Mouse (Mus musculus) CD4-positive, CD25-positive, alpha-beta regulatory T cell, adult 4 months (primary cell): Measurements from ENCODE around the gene Gimap5. TPM values are rescaled to one million over a fixed set of nuclear protein-coding genes. Genes with fewer than 3 reads are reported as not detected.

Source experiments
- ATAC-seq: one replicate; pipeline ENCODE4 v1.8.0; 2017
- polyA plus RNA-seq, 2 experiments: library from polyadenylated mRNA; unstranded; fragments of 100-300 nt; shearing (Covaris generic); gene quantifications; one replicate each; pipeline ENCODE4 v1.2.1; 2017

Gene Gimap5
- polyA plus RNA-seq, result 100 to 1,000 TPM; 196 to 256 TPM

- peak; percentile 60 for ATAC-seq
Measured at GRCm38 (mm10) chr6:48745959-48746889, at the start of gene Gimap5. Gene Gimap5, plus strand, starts transcription at chr6:48746197.

- ATAC-seq, result peak; percentile 46
Measured at GRCm38 (mm10) chr6:48696830-48697554, 49.0 kb upstream of the Gimap5 start.

DNA sequence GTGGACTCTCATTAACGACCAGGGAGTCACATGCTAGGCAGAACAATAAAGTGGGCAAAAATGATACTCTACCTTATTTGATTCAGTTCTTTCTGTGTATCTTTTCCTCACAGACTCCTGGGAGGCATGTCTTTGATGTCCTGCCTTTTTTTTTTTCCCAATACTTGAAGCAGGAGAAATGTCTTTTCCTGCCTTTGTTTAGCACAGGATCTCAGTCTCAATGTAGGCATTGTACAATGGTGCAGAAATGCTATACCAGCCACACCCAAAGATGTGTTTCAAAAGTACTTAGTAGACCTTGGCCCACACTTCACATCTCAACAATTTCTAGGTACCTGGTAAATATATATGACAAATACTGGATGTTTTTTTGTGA, 48.5 kb upstream of the Gimap5 start:
- no peak for ATAC-seq

DNA sequence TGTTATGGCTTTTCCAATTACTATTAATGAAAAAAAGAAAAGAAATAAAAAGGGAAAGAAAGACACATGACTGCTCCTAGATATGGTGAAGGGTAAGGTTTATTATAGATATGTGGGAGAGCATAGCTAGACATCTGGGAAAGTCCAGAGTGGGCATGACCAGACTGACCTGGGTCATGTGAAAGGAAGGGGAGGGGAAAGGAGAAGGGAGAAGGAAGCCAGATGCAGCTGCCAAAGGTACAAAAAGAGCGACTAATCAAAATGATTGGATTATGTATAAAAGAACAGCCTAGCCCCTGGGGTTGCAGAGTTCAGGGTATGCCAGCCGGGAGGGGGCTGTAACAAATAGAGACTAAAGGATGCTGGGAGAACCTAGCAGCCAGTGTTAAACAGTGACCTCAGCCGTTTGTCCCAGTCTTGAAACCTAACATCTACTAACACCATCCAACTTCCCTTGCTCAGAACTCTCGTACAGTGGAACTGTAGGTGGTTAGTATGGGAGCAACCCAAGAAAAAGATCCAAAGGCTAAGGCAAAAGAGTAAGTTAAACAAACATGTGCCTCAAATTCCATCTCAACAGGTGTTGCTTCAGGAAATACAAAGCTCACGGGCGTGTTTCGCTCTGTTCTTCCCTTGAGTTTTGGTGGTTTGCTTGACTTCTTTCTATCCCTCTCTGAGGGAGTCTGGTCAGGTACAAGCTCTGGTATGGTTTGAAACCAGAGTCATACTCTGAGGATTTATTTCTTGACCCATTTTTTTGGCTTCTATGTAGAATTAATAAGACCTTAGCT, 47.7 kb upstream of the Gimap5 start:
- no peak for ATAC-seq

DNA sequence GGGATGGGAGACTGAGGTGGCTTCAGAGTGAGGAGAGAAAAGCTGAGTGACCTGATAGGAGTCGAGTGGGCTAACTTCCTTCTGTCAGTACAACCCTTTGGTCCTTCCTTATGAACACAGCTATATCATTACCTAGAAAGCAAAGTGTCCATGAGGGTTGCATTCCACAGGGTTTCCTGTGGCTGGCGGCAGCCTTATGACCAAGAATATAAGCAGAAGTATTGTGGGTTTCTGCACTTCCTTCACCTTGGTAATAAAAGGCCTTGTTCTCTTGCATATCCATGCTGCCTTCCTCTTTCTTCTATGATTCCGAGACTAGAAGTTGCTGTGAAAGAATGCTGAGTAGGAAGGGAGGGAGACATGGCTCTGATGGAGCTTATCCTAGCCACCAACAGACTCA, 47.1 kb upstream of the Gimap5 start:
- no peak for ATAC-seq

GRCm38 (mm10) chr6:48700251-48701075, 45.5 kb upstream of the Gimap5 start:
- ATAC-seq, result peak; percentile 50

DNA sequence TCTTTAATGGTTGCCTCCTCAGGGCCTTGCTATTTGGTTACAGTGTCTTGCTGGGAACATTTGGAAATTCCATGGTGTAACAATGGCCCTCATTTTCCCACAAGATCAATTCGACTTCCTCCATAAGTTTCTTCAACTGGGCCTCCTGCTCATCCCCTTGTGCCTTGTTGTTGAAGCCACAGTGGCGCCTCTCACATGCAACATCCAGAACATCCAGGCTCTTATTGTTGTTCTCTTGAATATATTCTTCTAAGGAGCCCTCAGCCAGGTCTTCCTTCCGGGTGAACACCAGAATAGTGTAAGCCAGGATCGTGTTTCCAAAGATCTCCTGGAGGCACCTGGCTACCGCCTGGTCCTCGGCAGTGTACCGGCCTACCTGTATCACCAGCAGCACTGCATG, 43.9 kb upstream of the Gimap5 start:
- no peak for ATAC-seq

- no peak for ATAC-seq
Measured at GRCm38 (mm10) chr6:48702601-48703000, 43.4 kb upstream of the Gimap5 start.

DNA sequence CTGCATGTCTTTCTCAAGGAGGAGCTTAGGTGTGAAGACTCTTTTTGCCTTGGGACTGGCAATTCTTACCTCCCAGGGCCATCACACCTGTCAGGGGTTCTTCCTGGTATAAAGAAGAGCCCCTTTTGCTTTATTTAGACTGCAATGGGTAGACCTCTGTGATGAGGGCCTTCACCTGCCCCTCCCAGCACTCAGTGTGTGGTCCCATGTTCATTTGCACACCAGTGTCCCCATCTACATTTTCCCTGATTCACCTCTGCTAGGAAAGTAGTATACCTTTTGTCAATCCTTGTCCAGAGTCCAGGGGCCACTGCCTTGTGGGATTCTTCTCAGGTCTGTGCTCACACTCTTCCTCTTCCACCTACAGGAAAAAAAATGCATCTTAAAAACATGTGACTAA, 41.9 kb upstream of the Gimap5 start:
- no peak for ATAC-seq

GRCm38 (mm10) chr6:48706130-48706529, 39.9 kb upstream of the Gimap5 start:
- peak; percentile 22 for ATAC-seq

DNA sequence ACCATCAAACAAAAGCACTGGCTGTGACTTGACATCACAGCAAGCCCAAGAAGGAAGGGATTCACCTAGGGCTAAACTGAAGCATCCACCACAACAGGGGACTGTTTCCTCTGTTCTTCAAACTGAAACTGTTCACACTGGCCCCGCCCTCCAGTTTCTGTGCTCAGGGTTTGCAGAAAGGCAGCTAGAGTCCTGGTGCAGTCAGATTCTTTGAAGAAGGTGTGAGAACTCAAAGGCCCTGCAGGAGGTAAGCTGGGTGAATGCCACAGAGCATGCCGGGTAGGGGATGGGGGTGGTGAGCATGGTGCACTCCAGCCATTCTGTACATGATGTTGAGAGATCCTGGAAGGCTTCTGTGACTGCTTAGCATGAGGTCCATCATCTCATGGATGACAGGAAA, 27.5 kb upstream of the Gimap5 start, which contains the start of the genes Gm28053 and Gimap7:
Gene Gm28053 (plus strand): TSS at position 153 of the 400 bp plus-strand sequence.
Gene Gimap7 (plus strand): TSS at position 167 of the 400 bp plus-strand sequence.
- peak; percentile 93 for ATAC-seq

DNA sequence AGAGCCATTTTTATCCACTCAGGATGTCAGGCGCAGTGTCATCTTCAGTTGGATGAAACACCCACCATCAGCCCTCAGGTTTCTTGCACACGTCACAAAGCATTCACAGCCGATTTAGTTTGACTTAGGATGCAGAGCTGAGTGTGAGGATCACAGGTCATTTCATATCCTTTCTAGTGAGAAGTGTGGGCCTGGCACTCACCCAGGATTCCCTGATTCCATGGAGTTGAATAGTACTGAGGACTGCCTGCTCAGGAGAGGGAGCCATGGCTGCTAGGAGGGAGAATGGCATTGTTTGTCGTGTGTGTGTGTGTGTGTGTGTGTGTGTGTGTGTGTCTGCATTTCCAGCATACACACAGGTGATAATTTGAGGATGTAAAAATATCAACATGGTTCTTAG, 25.7 kb upstream of the Gimap5 start:
- ATAC-seq, result no peak

DNA sequence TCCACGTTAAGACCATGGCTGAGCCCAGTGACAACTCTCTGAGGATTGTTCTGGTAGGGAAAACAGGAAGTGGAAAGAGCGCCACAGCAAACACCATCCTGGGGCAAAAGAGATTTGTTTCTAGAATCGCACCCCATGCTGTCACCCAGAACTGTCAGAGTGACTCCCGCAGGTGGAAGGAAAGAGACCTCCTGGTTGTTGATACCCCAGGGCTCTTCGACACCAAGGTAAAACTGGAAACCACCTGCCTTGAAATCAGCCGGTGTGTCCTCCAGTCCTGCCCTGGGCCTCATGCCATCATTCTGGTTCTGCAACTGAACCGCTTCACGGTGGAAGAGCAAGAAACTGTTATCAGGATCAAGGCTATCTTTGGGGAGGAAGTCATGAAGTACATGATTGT, 22.5 kb upstream of the Gimap5 start:
- ATAC-seq, result no peak

DNA sequence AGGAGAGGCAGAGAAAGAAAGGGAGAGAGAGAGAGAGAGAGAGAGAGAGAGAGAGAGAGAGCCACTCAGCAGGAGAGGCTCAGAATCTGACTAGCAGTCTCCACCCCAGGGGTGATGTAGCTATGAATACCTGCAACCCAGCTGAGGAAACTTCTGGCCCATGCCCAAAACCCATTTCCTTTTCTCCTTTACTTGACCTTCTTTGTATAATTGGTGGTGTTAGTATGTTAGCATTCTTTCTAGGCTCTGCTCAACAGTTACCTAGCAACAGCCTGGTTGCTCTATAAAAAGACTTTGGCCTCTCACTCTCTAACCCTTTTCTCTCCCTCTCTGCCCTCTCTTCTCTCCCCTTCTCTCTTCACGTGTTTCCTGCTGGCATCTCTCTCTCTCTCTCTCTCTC, 20.5 kb upstream of the Gimap5 start:
- peak; percentile 70 for ATAC-seq

- peak; percentile 77 for ATAC-seq
Measured at GRCm38 (mm10) chr6:48727761-48728160, 18.2 kb upstream of the Gimap5 start.

- peak; percentile 91 for ATAC-seq
Measured at GRCm38 (mm10) chr6:48732864-48733304, 13.1 kb upstream of the Gimap5 start.

DNA sequence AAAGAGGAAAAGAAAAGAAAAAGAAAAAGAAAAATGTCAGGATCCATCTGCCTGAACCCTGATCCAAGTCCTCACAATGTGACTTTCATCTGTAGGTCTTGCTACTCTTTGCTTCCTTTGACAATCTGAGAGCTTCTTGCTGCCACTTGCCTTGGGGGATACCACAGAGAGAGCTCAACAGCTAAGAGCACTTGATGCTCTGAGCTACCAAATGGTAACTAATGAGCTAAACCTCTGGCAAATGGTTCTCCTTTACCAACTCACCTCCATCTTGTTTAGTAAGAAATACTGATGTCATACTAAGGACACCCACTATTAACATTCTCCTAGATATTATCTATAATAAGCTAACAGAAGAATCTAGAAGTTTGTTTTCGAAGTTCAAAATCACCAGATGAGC, 12.3 kb upstream of the Gimap5 start:
- no peak for ATAC-seq

DNA sequence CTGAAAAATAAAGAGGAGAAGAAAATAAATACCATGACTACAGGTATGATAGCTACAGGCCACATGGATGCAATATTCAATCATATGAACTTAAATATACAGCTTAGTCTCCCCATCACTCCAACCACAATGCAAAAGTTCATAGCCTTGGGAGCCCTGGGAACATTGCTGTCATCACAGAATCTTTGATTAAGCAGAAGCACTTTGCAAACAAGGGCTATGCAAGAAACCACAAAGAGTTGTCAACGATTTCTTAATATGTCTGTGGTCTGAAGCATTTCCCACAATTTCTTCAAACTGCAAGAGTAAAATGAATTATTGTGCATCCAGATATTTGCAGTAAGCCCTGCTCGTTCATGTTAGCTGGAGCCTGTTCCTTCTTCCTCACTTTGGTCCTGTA, 8.9 kb upstream of the Gimap5 start:
- no peak for ATAC-seq

GRCm38 (mm10) chr6:48737688-48738087, 8.3 kb upstream of the Gimap5 start:
- no peak for ATAC-seq

DNA sequence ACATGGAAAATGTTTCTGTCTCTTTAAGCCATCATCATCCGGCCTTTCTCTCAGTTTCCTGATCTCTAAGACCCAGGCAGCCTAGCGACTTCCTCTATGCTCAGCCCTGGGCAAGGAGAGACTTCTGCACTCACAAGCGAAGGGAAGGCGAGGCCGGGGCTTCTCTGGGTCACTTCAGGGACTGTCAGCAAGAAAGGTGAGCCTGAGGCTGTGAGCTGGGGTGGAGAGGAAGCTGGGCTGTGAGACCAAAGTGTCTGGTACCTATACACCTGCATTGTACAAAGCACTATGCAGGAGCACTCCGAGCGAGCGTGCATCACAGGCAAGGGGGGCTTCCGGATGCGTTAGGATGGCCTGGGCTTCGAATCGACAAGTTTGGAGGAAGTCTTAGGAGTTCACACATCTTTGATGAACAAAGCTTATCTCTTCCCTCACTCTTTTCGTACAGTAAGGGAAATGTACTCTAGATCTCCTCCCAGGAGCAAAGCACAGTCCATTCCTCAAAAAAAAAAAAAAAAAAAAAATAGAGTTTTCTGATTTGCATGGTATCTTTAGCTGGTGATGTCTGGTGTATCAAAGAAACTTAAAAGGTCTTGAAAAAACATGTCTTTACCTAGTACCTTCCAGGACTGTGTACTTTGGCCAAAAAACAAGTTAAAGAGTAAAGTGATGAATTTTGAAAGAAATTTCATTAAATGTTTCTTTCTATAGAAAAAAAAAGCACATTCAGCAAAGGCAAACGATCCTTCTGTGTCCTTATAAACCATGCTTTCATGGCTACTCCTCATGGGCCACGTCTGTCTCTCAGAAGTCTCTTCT, 6.8 kb upstream of the Gimap5 start, which contains the start of gene Gimap1:
Gene Gimap1 (plus strand): TSS at position 94 of the 819 bp plus-strand sequence.
- peak; percentile 62 for ATAC-seq

GRCm38 (mm10) chr6:48739780-48740055, 6.3 kb upstream of the Gimap5 start:
- no peak for ATAC-seq
